Mouse (Mus musculus) kidney, embryonic 14.5 days (tissue): ENCODE results near the gene Kiss1r. TPM values are rescaled to one million over a fixed set of nuclear protein-coding genes. Genes with fewer than 3 reads are reported as not detected.

Experiments used
- ATAC-seq: fragments of 200-750 bp; cut with Nextera tagmentation; 2 replicates; pipeline ENCODE4 v1.8.0; 2017; ENCODE audit warnings: moderate number of reproducible peaks, mild to moderate bottlenecking, moderate TSS enrichment, moderate library complexity; ENCODE audit not compliant: low FRiP score, low TSS enrichment
- H3K27ac ChIP-seq: fragments of 300-500 bp; sonication (generic); 2 replicates; pipeline ENCODE4 v1.5.1; 2014; ENCODE audit warnings: low read depth, mild to moderate bottlenecking, low read length, moderate library complexity, mixed read lengths
- H3K27me3 ChIP-seq: fragments of 300-500 bp; sonication (generic); 2 replicates; pipeline ENCODE4 v1.6.1; 2014; ENCODE audit warnings: mild to moderate bottlenecking, low read length; ENCODE audit not compliant: control insufficient read depth, insufficient read depth
- H3K36me3 ChIP-seq: fragments of 300-500 bp; sonication (generic); 2 replicates; pipeline ENCODE4 v1.6.1; 2014; ENCODE audit warnings: low read length, mixed read lengths; ENCODE audit not compliant: control insufficient read depth, insufficient read depth
- H3K4me1 ChIP-seq: fragments of 300-500 bp; sonication (generic); 2 replicates; pipeline ENCODE4 v1.6.1; 2014; ENCODE audit warnings: low read length, mixed read lengths; ENCODE audit not compliant: control insufficient read depth, insufficient read depth
- H3K4me2 ChIP-seq: fragments of 300-500 bp; sonication (generic); replicated peaks from 2 replicates; pipeline ENCODE4 v1.6.1; 2014; ENCODE audit warnings: low read depth, mild to moderate bottlenecking, low read length
- H3K4me3 ChIP-seq: fragments of 300-500 bp; sonication (generic); 2 replicates; pipeline ENCODE4 v1.5.1; 2014; ENCODE audit warnings: mild to moderate bottlenecking, low read length
- H3K9ac ChIP-seq: fragments of 300-500 bp; sonication (generic); 2 replicates; pipeline ENCODE4 v1.6.1; 2014; ENCODE audit warnings: low read depth, mild to moderate bottlenecking, low read length, moderate library complexity
- H3K9me3 ChIP-seq: fragments of 300-500 bp; sonication (generic); 2 replicates; pipeline ENCODE4 v1.6.1; 2016; ENCODE audit warnings: low read length; ENCODE audit not compliant: control insufficient read depth
- WGBS: fragments of 180-500 bp; shearing (Covaris S2); extraction: QIAGEN DNeasy Blood & Tissue Kit; methylation state at CpG from one replicate; pipeline ENCODE4 v1.1.7; 2014; 5-methylcytosine and 5-hydroxymethylcytosine counted together
- polyA plus RNA-seq: library from polyadenylated mRNA; unstranded; fragments of >200 nt; fragmentation: Nextera tagmentation; extraction: Ambion mirVana; gene quantifications from 2 replicates; pipeline ENCODE4 v1.2.1, GENCODE M21; 2014

Kiss1r gene
- polyA plus RNA-seq, 1 experiment from 2014 or later: 0.47 TPM

GRCm38 (mm10) chr10:79937775-79938526 is 21.2 kb downstream of the Kiss1r start:
- H3K36me3 ChIP-seq: peaks cover 48% of the 10 kb centered on the region; the same call in 1 of the 2 replicates
- H3K4me2 ChIP-seq: no peak overlapping the region
- peak; percentile 62; the same call in 1 of the 2 replicates for ATAC-seq
- H3K27ac ChIP-seq: peak overlapping the region; percentile 52
- no peaks in the 10 kb centered on the region for H3K27me3 ChIP-seq
- WGBS: 61% methylated on average over 11 of the region's 11 CpGs
- H3K9ac ChIP-seq: no peak overlapping the region
- H3K4me1 ChIP-seq: peaks cover 57% of the 10 kb centered on the region
- no peaks in the 10 kb centered on the region for H3K9me3 ChIP-seq
- no peak overlapping the region for H3K4me3 ChIP-seq

- WGBS: 60% methylated on average over 7 of the region's 7 CpGs
- Histone ChIP-seq H3K27me3 (no peaks in the 10 kb centered on the region), H3K4me2 (no peak overlapping the region), H3K4me1 (peaks cover 57% of the 10 kb centered on the region), H3K4me3 (no peak overlapping the region), H3K9ac (no peak overlapping the region), H3K9me3 (no peaks in the 10 kb centered on the region), H3K27ac (no peak overlapping the region), H3K36me3 (peaks cover 35% of the 10 kb centered on the region; the same call in 1 of the 2 replicates)
- ATAC-seq: no peak
These were observed 24.0 kb downstream of the Kiss1r start for GRCm38 (mm10) chr10:79940749-79941148.

GRCm38 (mm10) chr10:79942988-79943387 is 26.2 kb downstream of the Kiss1r start:
- Histone ChIP-seq H3K27me3 (no peaks in the 10 kb centered on the region), H3K9me3 (no peaks in the 10 kb centered on the region), H3K4me2 (no peak overlapping the region), H3K27ac (peak overlapping the region; percentile 17; the same call in 1 of the 2 replicates), H3K4me3 (no peak overlapping the region), H3K9ac (no peak overlapping the region), H3K4me1 (peaks cover 55% of the 10 kb centered on the region), H3K36me3 (peaks cover 23% of the 10 kb centered on the region; the same call in 1 of the 2 replicates)
- 86% methylated on average over 1 of the region's 1 CpGs for WGBS
- no peak for ATAC-seq

GRCm38 (mm10) chr10:79943471-79943901 is 26.7 kb downstream of the Kiss1r start:
- no peak overlapping the region for H3K4me2 ChIP-seq
- ATAC-seq: no peak
- H3K27ac ChIP-seq: no peak overlapping the region
- H3K4me1 ChIP-seq: peaks cover 50% of the 10 kb centered on the region
- H3K4me3 ChIP-seq: no peak overlapping the region
- H3K27me3 ChIP-seq: no peaks in the 10 kb centered on the region
- peaks cover 22% of the 10 kb centered on the region; the same call in 1 of the 2 replicates for H3K36me3 ChIP-seq
- no peaks in the 10 kb centered on the region for H3K9me3 ChIP-seq
- WGBS: 49% methylated on average over 9 of the region's 9 CpGs
- no peak overlapping the region for H3K9ac ChIP-seq

GRCm38 (mm10) chr10:79945507-79946234 is 28.9 kb downstream of the Kiss1r start:
- peak; percentile 81 for ATAC-seq
- Histone ChIP-seq H3K9me3 (no peaks in the 10 kb centered on the region), H3K27ac (peak overlapping the region; percentile 78), H3K4me2 (peak overlapping the region; percentile 27; the same call in 1 of the 2 replicates), H3K36me3 (peaks cover 36% of the 10 kb centered on the region), H3K9ac (0 out of 2 replicates have a peak overlapping the region, but pooled peaks have one; percentile 37), H3K4me3 (no peak overlapping the region), H3K4me1 (peaks cover 44% of the 10 kb centered on the region), H3K27me3 (no peaks in the 10 kb centered on the region)
- 30% methylated on average over 16 of the region's 16 CpGs for WGBS

- H3K9ac ChIP-seq: peak overlapping the region; percentile 37; the same call in 1 of the 2 replicates
- H3K4me1 ChIP-seq: peaks cover 44% of the 10 kb centered on the region
- peak overlapping the region; percentile 78; the same call in 1 of the 2 replicates for H3K27ac ChIP-seq
- peaks cover 41% of the 10 kb centered on the region for H3K36me3 ChIP-seq
- WGBS: 11% methylated on average over 7 of the region's 7 CpGs
- H3K4me2 ChIP-seq: peak overlapping the region; percentile 27; the same call in 1 of the 2 replicates
- 0 out of 2 replicates have a peak, but pooled peaks have one; percentile 13 for ATAC-seq
- no peak overlapping the region for H3K4me3 ChIP-seq
- H3K27me3 ChIP-seq: no peaks in the 10 kb centered on the region
- no peaks in the 10 kb centered on the region for H3K9me3 ChIP-seq
These were observed 30.1 kb downstream of the Kiss1r start for GRCm38 (mm10) chr10:79946752-79947322.

GRCm38 (mm10) chr10:79947502-79947901 is 30.7 kb downstream of the Kiss1r start:
- Histone ChIP-seq H3K4me3 (no peak overlapping the region), H3K36me3 (peaks cover 36% of the 10 kb centered on the region)
- WGBS: 72% methylated on average over 6 of the region's 6 CpGs

GRCm38 (mm10) chr10:79949873-79950272 is 33.1 kb downstream of the Kiss1r start:
- H3K36me3 ChIP-seq: peaks cover 47% of the 10 kb centered on the region
- no peak overlapping the region for H3K27ac ChIP-seq
- no peak for ATAC-seq
- H3K9me3 ChIP-seq: no peaks in the 10 kb centered on the region
- 95% methylated on average over 4 of the region's 4 CpGs for WGBS
- no peak overlapping the region for H3K4me3 ChIP-seq
- H3K27me3 ChIP-seq: no peaks in the 10 kb centered on the region
- peaks cover 29% of the 10 kb centered on the region for H3K4me1 ChIP-seq
- H3K4me2 ChIP-seq: no peak overlapping the region
- no peak overlapping the region for H3K9ac ChIP-seq

More at GRCm38 (mm10) chr10:79947502-79947901, 30.7 kb downstream of the Kiss1r start:
- Histone ChIP-seq H3K4me1 (peaks cover 44% of the 10 kb centered on the region), H3K9ac (no peak overlapping the region), H3K4me2 (no peak overlapping the region), H3K27ac (no peak overlapping the region), H3K27me3 (no peaks in the 10 kb centered on the region), H3K9me3 (no peaks in the 10 kb centered on the region)
- no peak for ATAC-seq
